Mouse (Mus musculus) liver, embryonic 14.5 days (tissue): ENCODE data around the gene Tlk2.

Source experiments
- CTCF ChIP-seq: IDR thresholded peaks from 2 replicates; pipeline ENCODE4 v1.5.1; 2016; ENCODE audit warnings: antibody characterized with exemption, low read depth, control low read depth
- EP300 ChIP-seq: IDR thresholded peaks from 2 replicates; pipeline ENCODE4 v1.6.1; 2016; ENCODE audit warnings: antibody characterized with exemption, low read depth

DNA sequence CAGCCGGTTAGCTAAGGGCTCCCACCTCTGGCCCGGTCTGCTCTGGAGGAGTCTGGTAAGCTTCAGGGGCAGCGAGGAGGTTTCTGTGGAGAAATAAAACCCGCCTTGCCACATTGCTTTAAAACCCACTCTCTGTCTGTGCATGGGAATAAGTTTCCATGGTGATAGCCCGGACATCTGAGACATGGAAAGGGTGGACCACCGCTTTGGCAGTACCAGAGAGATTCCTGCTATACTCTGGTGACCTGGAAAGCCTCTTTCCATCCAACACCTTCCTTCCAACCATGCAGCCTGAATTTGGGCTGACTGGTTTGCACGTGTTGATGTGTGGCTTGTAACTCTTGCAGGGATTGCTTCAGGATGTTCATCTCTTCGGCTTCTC is 135.0 kb downstream of the Tlk2 start:
- TF ChIP-seq CTCF (no peak), EP300 (no peak)
